Mouse (Mus musculus): Measurements from ENCODE around the gene Sfrp4.

- TF ChIP-seq CTCF (IDR thresholded peaks at IDR 0.05; ENCODE audit: low read depth), result no peak
- no peak for TF ChIP-seq EP300 (IDR thresholded peaks at IDR 0.05; ENCODE audit: low read depth)
Observed at GRCm38 (mm10) chr13:19599242-19599641, 23.7 kb upstream of the Sfrp4 start.

Measured in heart, postnatal 0 days (tissue).